Mouse (Mus musculus): ENCODE results near the gene Adgrl3.

Gene Adgrl3

DNA sequence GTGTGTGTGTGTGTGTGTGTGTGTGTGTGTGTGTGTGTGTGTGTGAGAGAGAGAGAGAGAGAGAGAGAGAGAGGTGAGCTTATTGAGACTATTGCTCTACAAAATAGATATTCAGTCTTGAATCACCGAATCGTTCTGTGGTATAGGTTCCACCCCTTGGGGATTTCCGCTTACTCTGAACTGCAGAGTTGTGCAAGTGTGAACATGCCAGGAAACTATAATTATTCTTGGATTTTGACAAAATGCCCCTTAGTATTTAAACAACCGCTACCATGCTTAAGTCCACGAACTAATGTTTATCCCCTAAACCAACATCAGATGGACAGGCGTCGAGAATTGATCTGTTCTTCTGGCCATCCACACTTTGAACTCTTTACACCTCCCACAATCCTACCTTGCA, 57.1 kb downstream of the Adgrl3 start:
- DNase-seq, result no peak

DNA sequence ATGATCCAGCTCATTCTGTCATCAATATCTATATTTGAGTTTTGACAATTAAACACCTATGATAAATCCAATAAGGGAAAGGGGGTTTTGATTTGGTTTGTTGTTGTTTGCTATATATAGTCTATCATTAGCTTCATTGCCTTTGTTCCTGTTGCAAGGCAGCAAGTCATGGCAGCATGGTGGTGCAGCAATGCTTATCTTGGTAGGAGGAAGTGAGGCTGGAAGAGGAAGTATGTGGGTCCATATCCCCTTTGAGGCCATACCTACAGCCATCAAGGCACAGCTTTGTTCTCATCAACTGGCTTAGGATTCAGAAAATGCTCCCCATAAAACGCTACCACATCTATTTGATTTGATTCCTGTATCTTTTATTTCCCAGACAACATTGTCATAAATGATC, 58.1 kb downstream of the Adgrl3 start:
- DNase-seq, result no peak

DNA sequence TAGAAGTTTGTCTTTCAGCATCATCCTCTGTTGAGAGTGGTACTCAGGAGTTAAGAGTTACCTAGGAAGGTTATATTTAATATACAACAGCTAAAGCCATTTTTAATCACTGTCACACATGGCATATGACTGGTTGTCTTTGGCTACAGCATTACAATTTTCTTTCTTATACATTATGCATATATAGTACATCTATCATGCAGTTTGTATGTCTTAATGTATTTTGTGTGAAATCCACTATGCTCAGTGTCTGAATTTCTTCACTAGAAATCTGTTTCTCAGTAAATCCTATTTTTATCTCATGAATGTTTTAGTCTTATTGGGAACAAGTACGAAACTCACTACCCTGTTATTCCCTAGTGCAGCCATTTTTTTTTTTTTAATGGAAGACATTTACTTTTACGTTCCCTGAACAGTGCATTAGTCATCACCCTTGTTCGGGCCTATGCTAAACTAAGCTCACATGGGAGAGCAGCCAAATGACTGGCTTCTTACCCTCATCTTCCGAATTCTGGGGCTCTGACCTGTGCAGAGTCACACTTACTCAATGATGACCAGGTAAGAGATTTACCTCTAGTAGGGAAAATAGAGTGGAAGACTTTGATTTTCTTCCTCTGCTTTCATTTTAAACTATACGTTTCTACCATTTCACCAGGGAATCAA, 63.9 kb downstream of the Adgrl3 start:
- DNase-seq, result no peak

DNA sequence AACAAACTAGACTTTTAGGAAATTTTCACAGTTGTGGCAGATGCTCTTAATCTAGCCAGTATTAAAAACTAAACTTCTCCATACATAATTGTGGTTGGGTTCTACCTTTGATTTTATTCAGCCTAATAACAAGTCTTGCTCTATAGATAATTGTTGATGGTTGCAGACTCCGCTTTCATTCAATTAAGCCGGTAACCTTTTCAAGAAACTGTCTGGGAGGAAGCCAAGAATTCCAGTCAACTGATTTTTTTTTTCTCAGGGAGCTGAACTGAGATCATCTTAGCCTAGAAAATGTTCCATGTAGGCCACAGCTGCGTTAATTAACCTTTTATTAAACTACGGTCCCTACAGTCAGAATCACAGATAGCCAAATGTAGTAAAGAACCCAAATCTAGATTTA, 65.2 kb downstream of the Adgrl3 start:
- no peak for DNase-seq

- DNase-seq, result no peak
Measured at GRCm38 (mm10) chr5:81088667-81089066, 68.7 kb downstream of the Adgrl3 start.

GRCm38 (mm10) chr5:81094618-81095017, 74.7 kb downstream of the Adgrl3 start:
- no peak for DNase-seq

DNA sequence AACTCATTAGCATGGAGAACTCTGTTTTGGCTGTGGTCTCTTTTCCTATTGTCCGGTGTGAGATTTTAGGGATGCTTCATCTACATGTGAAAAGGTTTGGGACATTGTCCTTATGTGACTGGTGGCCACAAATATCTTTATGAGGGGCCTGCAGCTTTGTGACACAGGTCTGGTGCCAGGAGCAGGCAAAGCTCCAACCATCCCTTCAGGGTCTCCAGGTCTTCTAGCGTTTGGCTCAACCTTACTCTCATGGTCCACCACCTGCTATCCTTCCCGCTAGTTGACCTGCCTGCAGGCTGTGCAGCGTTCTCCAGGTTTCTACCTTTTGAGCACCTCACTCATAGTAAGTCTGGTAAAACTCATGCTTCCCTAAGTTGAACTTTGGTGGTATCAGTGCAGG, 77.2 kb downstream of the Adgrl3 start:
- no peak for DNase-seq

- DNase-seq, result no peak
Measured at GRCm38 (mm10) chr5:81107431-81107830, 87.5 kb downstream of the Adgrl3 start.

DNA sequence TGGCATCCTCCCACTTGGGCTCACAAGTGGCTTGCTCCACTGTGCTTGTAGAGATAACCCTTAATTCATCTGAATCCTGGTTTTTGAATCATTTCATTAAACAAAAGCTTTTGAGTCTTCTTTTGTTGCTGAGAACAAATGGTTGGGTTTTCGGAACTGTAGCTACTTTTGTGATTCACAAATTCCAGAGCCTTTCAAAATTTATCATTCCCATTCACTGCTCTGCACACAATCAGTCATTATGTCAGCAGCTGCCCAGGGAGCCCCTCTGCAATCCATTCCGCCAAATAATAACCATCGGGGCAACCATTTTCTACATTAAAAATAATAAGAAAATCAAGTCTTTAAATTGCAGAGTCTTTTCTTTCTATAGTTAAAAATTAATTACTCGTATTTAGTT, 104.5 kb downstream of the Adgrl3 start:
- DNase-seq, result no peak

- no peak for DNase-seq
Measured at GRCm38 (mm10) chr5:81127639-81128038, 107.7 kb downstream of the Adgrl3 start.

DNA sequence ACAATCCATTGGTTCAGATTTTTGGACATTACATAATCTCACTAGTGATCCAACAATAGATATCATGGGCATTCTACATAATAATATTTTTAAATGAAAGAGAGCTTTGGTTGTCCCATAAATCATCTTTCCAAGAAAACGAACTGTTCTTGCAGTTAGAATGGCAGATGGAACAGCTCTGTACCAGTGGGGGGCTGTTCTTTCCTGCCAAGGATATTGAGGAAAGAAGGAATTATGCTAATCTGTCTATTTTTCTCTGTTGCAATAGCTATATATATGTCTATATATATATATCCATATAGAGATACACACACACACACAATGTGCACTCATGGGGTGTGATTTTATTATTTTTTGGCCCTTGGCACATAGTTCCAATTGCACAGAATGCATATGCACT, 116.5 kb downstream of the Adgrl3 start:
- no peak for DNase-seq

- no peak for DNase-seq
Measured at GRCm38 (mm10) chr5:81155791-81156190, 135.9 kb downstream of the Adgrl3 start.

GRCm38 (mm10) chr5:81156281-81156680, 136.3 kb downstream of the Adgrl3 start:
- DNase-seq, result no peak

DNA sequence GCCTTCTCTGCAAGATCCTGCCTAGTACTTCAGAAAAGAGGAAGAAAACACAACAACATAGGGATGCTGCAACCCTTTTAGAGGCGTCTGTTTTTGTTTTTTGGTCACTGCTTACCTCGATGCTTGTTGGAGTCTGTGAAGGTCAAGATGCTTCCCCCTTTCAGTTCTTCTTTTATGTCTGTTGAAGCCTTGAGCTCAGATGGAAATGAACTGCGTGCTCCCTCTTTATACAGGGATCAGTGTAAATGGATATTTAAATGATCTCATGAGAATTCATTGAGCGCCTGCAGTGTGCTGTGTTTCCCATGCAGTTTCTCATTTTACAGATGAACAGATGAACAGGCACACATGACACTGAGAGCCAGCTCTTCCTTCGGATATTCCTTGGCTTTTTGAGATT, 136.9 kb downstream of the Adgrl3 start:
- DNase-seq, result no peak

GRCm38 (mm10) chr5:81159013-81159412, 139.1 kb downstream of the Adgrl3 start:
- DNase-seq, result no peak

DNA sequence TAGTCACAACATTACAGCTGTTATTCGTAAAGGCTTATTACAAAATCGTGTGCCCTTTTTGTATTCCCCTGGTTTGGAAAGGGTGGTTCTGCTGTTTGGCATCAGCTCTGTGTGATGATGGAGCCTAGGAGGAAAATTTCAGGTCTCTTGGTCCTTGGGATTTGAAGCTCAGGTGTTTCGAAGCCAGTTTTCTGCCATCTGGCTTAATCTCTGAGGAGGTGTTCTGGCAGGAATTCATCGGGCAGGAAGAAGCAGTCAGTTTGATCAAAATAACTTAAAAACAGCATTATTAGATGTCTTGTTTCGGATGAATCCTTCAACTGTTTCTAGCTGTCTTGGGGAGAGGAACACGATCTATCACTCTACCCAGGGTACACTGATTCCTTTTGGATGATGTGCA, 140.5 kb downstream of the Adgrl3 start:
- DNase-seq, result no peak

GRCm38 (mm10) chr5:81188871-81189485, 169.0 kb downstream of the Adgrl3 start:
- no peak for DNase-seq

GRCm38 (mm10) chr5:81200354-81200753, 180.4 kb downstream of the Adgrl3 start:
- DNase-seq, result no peak

- DNase-seq, result no peak
Measured at GRCm38 (mm10) chr5:81201885-81202284, 181.9 kb downstream of the Adgrl3 start.

GRCm38 (mm10) chr5:81218500-81219057, 198.6 kb downstream of the Adgrl3 start:
- no peak for DNase-seq

DNA sequence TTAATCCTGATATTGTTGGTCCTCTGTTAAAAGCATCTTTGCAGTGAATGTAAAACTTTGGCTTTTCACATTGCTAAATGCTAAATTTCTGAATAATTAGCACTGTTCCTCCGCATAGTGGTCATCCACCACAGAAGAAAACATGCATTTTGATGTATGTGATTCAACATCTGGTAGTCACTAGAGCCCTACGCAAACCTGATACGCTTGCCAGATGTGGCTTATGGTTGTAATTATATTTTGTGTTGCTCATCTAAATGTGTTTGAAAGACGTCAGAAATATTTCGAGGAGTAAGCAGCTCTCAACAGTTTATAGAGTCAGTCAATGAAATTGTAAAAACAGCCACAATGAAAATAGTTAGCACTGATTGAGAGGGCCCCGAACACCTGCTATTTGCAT, 204.5 kb downstream of the Adgrl3 start:
- DNase-seq, result no peak

DNA sequence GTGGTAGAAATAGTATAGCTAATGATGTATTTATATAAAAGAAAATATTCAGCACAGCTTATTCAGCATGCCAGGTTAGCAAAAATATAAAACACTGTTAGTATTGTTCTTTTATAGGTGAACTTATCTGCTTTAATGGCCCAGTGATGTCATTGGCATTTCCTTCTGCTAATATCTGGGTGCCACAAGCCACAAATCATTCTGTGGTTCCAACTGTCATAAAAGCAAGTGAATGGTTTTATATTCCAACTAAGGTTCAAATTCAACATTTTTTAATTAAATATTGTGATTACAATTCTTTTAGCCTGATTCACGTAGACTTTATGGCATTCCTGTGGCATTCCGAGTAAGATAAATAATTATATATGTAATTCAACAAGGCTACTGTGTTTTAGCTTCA, 205.5 kb downstream of the Adgrl3 start:
- DNase-seq, result no peak

GRCm38 (mm10) chr5:81227256-81227655, 207.3 kb downstream of the Adgrl3 start:
- DNase-seq, result no peak

DNA sequence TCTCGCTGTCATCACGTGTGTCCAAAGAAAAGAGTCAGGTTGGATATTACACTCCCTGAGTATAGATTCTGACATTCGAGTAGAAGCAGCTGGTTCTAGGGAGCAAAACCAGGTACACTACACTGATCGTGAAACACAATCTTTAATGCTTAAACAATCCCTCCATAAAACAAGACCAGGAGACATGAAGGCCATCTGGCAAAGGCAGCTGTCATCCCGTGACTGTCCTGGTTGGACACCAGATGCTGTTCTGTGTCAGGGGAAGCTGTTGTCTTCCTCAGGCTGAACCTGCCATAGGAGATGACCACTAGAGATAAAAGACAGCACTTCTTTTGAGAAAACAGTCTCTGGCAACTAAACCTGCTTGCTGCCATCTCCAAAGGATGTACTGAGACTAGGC, 228.8 kb downstream of the Adgrl3 start:
- no peak for DNase-seq

DNA sequence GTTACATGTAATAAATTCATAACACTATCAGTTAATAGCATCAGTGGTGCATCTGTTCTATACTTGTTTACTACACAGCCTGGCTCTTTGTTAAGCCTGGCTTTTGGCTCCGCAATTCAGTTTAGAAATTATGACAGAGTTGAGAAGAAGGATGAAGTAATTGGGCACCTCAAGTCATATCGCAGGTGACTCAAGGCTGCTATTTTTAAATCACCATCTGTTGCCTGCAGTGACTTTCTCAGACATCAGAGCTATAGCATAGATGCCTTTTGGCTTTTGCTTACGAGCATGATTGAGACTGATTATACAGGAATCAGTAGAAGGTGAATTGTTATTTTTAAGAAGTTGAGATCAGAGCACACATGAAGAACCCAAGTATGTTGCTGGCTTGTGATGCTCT, 236.2 kb downstream of the Adgrl3 start:
- no peak for DNase-seq
